Mouse (Mus musculus) cerebellum, adult 9-11 months (tissue): ENCODE measurements at regions not wholly inside any gene's neighbourhood (a gene's known extent, or its start where the extent isn't known, plus 50 kb on each side); places are given as distances from the start of the nearest gene placed in this dataset.
A peak's percentile ranks its signal among the peaks of the same experiment; 100 is the strongest.

Source experiments
- DNase-seq: peaks from one replicate; pipeline ENCODE4 v3.0.0; 2022

- DNase-seq: no peak
Measured at GRCm38 (mm10) chr1:153962161-153962720, 62.2 kb upstream of the Teddm2 start.

- no peak for DNase-seq
Measured at GRCm38 (mm10) chr1:153963744-153964342, 63.8 kb upstream of the Teddm2 start.

GRCm38 (mm10) chr1:153969401-153969800, 69.4 kb upstream of the Teddm2 start:
- DNase-seq: no peak

GRCm38 (mm10) chr1:153974300-153974699, 74.3 kb upstream of the Teddm2 start:
- no peak for DNase-seq

GRCm38 (mm10) chr1:153977963-153978726, 78.1 kb upstream of the Teddm2 start:
- DNase-seq: no peak

GRCm38 (mm10) chr1:153980886-153981285, 80.9 kb upstream of the Teddm2 start:
- peak; percentile 4 for DNase-seq

GRCm38 (mm10) chr1:153985595-153985994, 85.6 kb upstream of the Teddm2 start:
- DNase-seq: no peak

GRCm38 (mm10) chr1:153986632-153987031, 86.6 kb upstream of the Teddm2 start:
- no peak for DNase-seq

GRCm38 (mm10) chr1:153988297-153988696, 88.3 kb upstream of the Teddm2 start:
- no peak for DNase-seq

- no peak for DNase-seq
Measured at GRCm38 (mm10) chr1:153990651-153991435, 90.8 kb upstream of the Teddm2 start.

GRCm38 (mm10) chr1:153992466-153992865, 92.4 kb upstream of the Teddm2 start:
- no peak for DNase-seq

GRCm38 (mm10) chr1:153994871-153995270, 94.8 kb upstream of the Teddm2 start:
- DNase-seq: peak; percentile 33

- peak; percentile 37 for DNase-seq
Measured at GRCm38 (mm10) chr1:153997201-153998181, 97.5 kb upstream of the Teddm2 start.

GRCm38 (mm10) chr1:153999776-154000175, 99.7 kb upstream of the Teddm2 start:
- DNase-seq: no peak

- no peak for DNase-seq
Measured at GRCm38 (mm10) chr1:154003669-154004068, 103.6 kb upstream of the Teddm2 start.

- no peak for DNase-seq
Measured at GRCm38 (mm10) chr1:154004647-154005046, 104.6 kb upstream of the Teddm2 start.

- DNase-seq: no peak
Measured at GRCm38 (mm10) chr1:154006055-154006454, 106.0 kb upstream of the Teddm2 start.

- no peak for DNase-seq
Measured at GRCm38 (mm10) chr1:154007440-154007839, 107.4 kb upstream of the Teddm2 start.

GRCm38 (mm10) chr1:154008593-154009310, 108.7 kb upstream of the Teddm2 start:
- no peak for DNase-seq

GRCm38 (mm10) chr1:154010681-154011080, 110.7 kb upstream of the Teddm2 start:
- no peak for DNase-seq

GRCm38 (mm10) chr1:154016516-154016915, 116.5 kb upstream of the Teddm2 start:
- DNase-seq: no peak
